Mouse (Mus musculus) liver, embryonic 16.5 days (tissue): Measurements from ENCODE around the gene Rgmb. TPM values are rescaled to one million over a fixed set of nuclear protein-coding genes. Genes with fewer than 3 reads are reported as not detected.

Experiments
- ATAC-seq: fragments of 200-750 bp; cut with Nextera tagmentation; 2 replicates; pipeline ENCODE4 v1.8.0; 2017; ENCODE audit warnings: low read depth, mild to moderate bottlenecking, moderate number of reproducible peaks, moderate library complexity
- H3K27ac ChIP-seq: fragments of 300-500 bp; sonication (generic); 2 replicates; pipeline ENCODE4 v1.5.1; 2014; ENCODE audit warnings: mild to moderate bottlenecking, low read length
- H3K27me3 ChIP-seq: fragments of 300-500 bp; sonication (generic); 2 replicates; pipeline ENCODE4 v1.6.1; 2014; ENCODE audit warnings: low read depth, low read length, mixed read lengths; ENCODE audit not compliant: control insufficient read depth, insufficient read depth
- H3K36me3 ChIP-seq: fragments of 300-500 bp; sonication (generic); 2 replicates; pipeline ENCODE4 v1.6.1; 2014; ENCODE audit warnings: mild to moderate bottlenecking; ENCODE audit not compliant: control insufficient read depth, insufficient read depth
- H3K4me1 ChIP-seq: fragments of 300-500 bp; sonication (generic); 2 replicates; pipeline ENCODE4 v1.6.1; 2014; ENCODE audit warnings: low read depth, low read length, mixed read lengths; ENCODE audit not compliant: control insufficient read depth
- H3K4me2 ChIP-seq: fragments of 300-500 bp; sonication (generic); 2 replicates; pipeline ENCODE4 v1.6.1; 2014; ENCODE audit warnings: low read depth, low read length, mixed read lengths
- H3K4me3 ChIP-seq: fragments of 300-500 bp; sonication (generic); 2 replicates; pipeline ENCODE4 v1.5.1; 2014; ENCODE audit warnings: low read depth, mild to moderate bottlenecking, low read length
- H3K9ac ChIP-seq: fragments of 300-500 bp; sonication (generic); 2 replicates; pipeline ENCODE4 v1.6.1; 2014; ENCODE audit warnings: low read depth, low read length
- H3K9me3 ChIP-seq: fragments of 300-500 bp; sonication (generic); replicated peaks from 2 replicates; pipeline ENCODE4 v1.6.1; 2016; ENCODE audit warnings: low read length; ENCODE audit not compliant: control insufficient read depth
- WGBS: fragments of 180-500 bp; shearing (Covaris S2); extraction: QIAGEN DNeasy Blood & Tissue Kit; methylation state at CpG from one replicate; pipeline ENCODE4 v1.1.7; 2014; ENCODE audit not compliant: insufficient replicate concordance; 5-methylcytosine and 5-hydroxymethylcytosine counted together
- polyA plus RNA-seq: library from polyadenylated mRNA; unstranded; fragments of >200 nt; fragmentation: Nextera tagmentation; extraction: Ambion mirVana; gene quantifications from 2 replicates; pipeline ENCODE4 v1.2.1, GENCODE M21; 2015

Rgmb gene
- polyA plus RNA-seq: 0.85 and 0.86 TPM in 2 replicates

- ATAC-seq: no peak
- no peak within 1 kb of the TSS for H3K27ac ChIP-seq
These were observed at the start of gene Rgmb for GRCm38 (mm10) chr17:15830766-15831644. Gene Rgmb, minus strand, starts transcription at chr17:15831039.

GRCm38 (mm10) chr17:15874765-15875164 lies 43.9 kb upstream of the Rgmb start:
- no peak for ATAC-seq
- Histone ChIP-seq H3K27ac (no peak overlapping the region), H3K4me2 (no peak overlapping the region), H3K4me3 (no peak overlapping the region), H3K27me3 (no peaks in the 10 kb centered on the region), H3K4me1 (no peaks in the 10 kb centered on the region), H3K36me3 (no peaks in the 10 kb centered on the region), H3K9ac (no peak overlapping the region), H3K9me3 (no peaks in the 10 kb centered on the region)
- WGBS: 62% methylated on average over 6 of the region's 6 CpGs

More at GRCm38 (mm10) chr17:15830766-15831644, at the start of gene Rgmb:
- Histone ChIP-seq H3K4me3 (peak within 1 kb of the TSS; percentile 44), H3K36me3 (no peaks in the 10 kb centered on the region), H3K9me3 (no peaks in the 10 kb centered on the region), H3K4me2 (peak within 1 kb of the TSS; percentile 61), H3K27me3 (peaks cover 58% of the 10 kb centered on the region), H3K4me1 (no peaks in the 10 kb centered on the region; the same call in 1 of the 2 replicates), H3K9ac (peak within 1 kb of the TSS; percentile 16; the same call in 1 of the 2 replicates)
- 1% methylated on average over 54 of the region's 55 CpGs for WGBS

- H3K36me3 ChIP-seq: no peaks in the 10 kb centered on the region
- H3K9ac ChIP-seq: no peak overlapping the region
- H3K4me2 ChIP-seq: no peak overlapping the region
- H3K4me1 ChIP-seq: no peaks in the 10 kb centered on the region
- H3K4me3 ChIP-seq: no peak overlapping the region
- no peak overlapping the region for H3K27ac ChIP-seq
- no peaks in the 10 kb centered on the region for H3K27me3 ChIP-seq
- H3K9me3 ChIP-seq: no peaks in the 10 kb centered on the region
- no peak for ATAC-seq
These were observed 41.3 kb upstream of the Rgmb start for GRCm38 (mm10) chr17:15872093-15872492.

GRCm38 (mm10) chr17:15865249-15865648 lies 34.4 kb upstream of the Rgmb start:
- Histone ChIP-seq H3K4me2 (no peak overlapping the region), H3K27ac (no peak overlapping the region), H3K9ac (no peak overlapping the region), H3K9me3 (no peaks in the 10 kb centered on the region), H3K27me3 (no peaks in the 10 kb centered on the region), H3K4me1 (no peaks in the 10 kb centered on the region), H3K4me3 (no peak overlapping the region), H3K36me3 (no peaks in the 10 kb centered on the region)
- ATAC-seq: no peak
- 59% methylated on average over 1 of the region's 1 CpGs for WGBS

- WGBS: 44% methylated on average over 4 of the region's 4 CpGs
These were observed 31.5 kb upstream of the Rgmb start for GRCm38 (mm10) chr17:15862355-15862754.

GRCm38 (mm10) chr17:15853121-15853520 lies 22.3 kb upstream of the Rgmb start:
- ATAC-seq: no peak

More at GRCm38 (mm10) chr17:15862355-15862754, 31.5 kb upstream of the Rgmb start:
- no peak overlapping the region for H3K27ac ChIP-seq
- no peaks in the 10 kb centered on the region for H3K4me1 ChIP-seq
- ATAC-seq: no peak
- no peaks in the 10 kb centered on the region for H3K9me3 ChIP-seq
- no peaks in the 10 kb centered on the region for H3K27me3 ChIP-seq
- no peak overlapping the region for H3K9ac ChIP-seq
- no peak overlapping the region for H3K4me2 ChIP-seq
- H3K36me3 ChIP-seq: no peaks in the 10 kb centered on the region
- no peak overlapping the region for H3K4me3 ChIP-seq

GRCm38 (mm10) chr17:15850544-15850943 lies 19.7 kb upstream of the Rgmb start:
- no peak overlapping the region for H3K4me2 ChIP-seq
- H3K4me3 ChIP-seq: no peak overlapping the region
- no peaks in the 10 kb centered on the region for H3K9me3 ChIP-seq
- no peaks in the 10 kb centered on the region for H3K4me1 ChIP-seq
- ATAC-seq: no peak
- no peak overlapping the region for H3K27ac ChIP-seq
- H3K9ac ChIP-seq: no peak overlapping the region
- WGBS: 58% methylated on average over 3 of the region's 3 CpGs
- no peaks in the 10 kb centered on the region for H3K36me3 ChIP-seq
- no peaks in the 10 kb centered on the region for H3K27me3 ChIP-seq

More at GRCm38 (mm10) chr17:15853121-15853520, 22.3 kb upstream of the Rgmb start:
- H3K36me3 ChIP-seq: no peaks in the 10 kb centered on the region
- no peaks in the 10 kb centered on the region for H3K9me3 ChIP-seq
- H3K4me1 ChIP-seq: no peaks in the 10 kb centered on the region
- no peak overlapping the region for H3K4me2 ChIP-seq
- H3K27me3 ChIP-seq: no peaks in the 10 kb centered on the region
- no peak overlapping the region for H3K9ac ChIP-seq
- no peak overlapping the region for H3K27ac ChIP-seq
- no peak overlapping the region for H3K4me3 ChIP-seq
- WGBS: 45% methylated on average over 2 of the region's 2 CpGs

GRCm38 (mm10) chr17:15841425-15841824 lies 10.6 kb upstream of the Rgmb start:
- Histone ChIP-seq H3K27me3 (no peaks in the 10 kb centered on the region), H3K4me3 (no peak overlapping the region), H3K4me1 (no peaks in the 10 kb centered on the region), H3K9me3 (no peaks in the 10 kb centered on the region), H3K9ac (no peak overlapping the region), H3K27ac (no peak overlapping the region), H3K4me2 (no peak overlapping the region), H3K36me3 (no peaks in the 10 kb centered on the region)
- WGBS: 60% methylated on average over 2 of the region's 2 CpGs
- ATAC-seq: no peak

GRCm38 (mm10) chr17:15832398-15832797 lies 1.6 kb upstream of the Rgmb start:
- H3K36me3 ChIP-seq: no peaks in the 10 kb centered on the region
- no peak overlapping the region for H3K27ac ChIP-seq
- H3K4me1 ChIP-seq: no peaks in the 10 kb centered on the region; the same call in 1 of the 2 replicates
- no peaks in the 10 kb centered on the region for H3K9me3 ChIP-seq
- peaks cover 44% of the 10 kb centered on the region for H3K27me3 ChIP-seq
- no peak overlapping the region for H3K4me2 ChIP-seq
- ATAC-seq: no peak
- no peak overlapping the region for H3K4me3 ChIP-seq
- H3K9ac ChIP-seq: no peak overlapping the region
- 31% methylated on average over 5 of the region's 5 CpGs for WGBS
